Mouse (Mus musculus) heart, embryonic 13.5 days (tissue): ENCODE data around the gene Ctrc. TPM values are rescaled to one million over a fixed set of nuclear protein-coding genes. Genes with fewer than 3 reads are reported as not detected.

Source experiments
- ATAC-seq: fragments of 200-750 bp; cut with Nextera tagmentation; 2 replicates; pipeline ENCODE4 v1.8.0; 2017; ENCODE audit warnings: moderate TSS enrichment; ENCODE audit not compliant: insufficient number of reproducible peaks, low FRiP score, low TSS enrichment; ENCODE audit errors: extremely low read depth
- H3K27ac ChIP-seq: fragments of 300-500 bp; sonication (generic); replicated peaks from 2 replicates; pipeline ENCODE4 v1.5.1; 2015; ENCODE audit warnings: moderate library complexity, mild to moderate bottlenecking, inconsistent platforms
- H3K27me3 ChIP-seq: fragments of 300-500 bp; sonication (generic); replicated peaks from 2 replicates; pipeline ENCODE4 v1.6.1; 2015; ENCODE audit warnings: mild to moderate bottlenecking, inconsistent platforms
- H3K36me3 ChIP-seq: fragments of 300-500 bp; sonication (generic); 2 replicates; pipeline ENCODE4 v1.6.1; 2015; ENCODE audit warnings: mild to moderate bottlenecking, inconsistent platforms
- H3K4me1 ChIP-seq: fragments of 300-500 bp; sonication (generic); 2 replicates; pipeline ENCODE4 v1.6.1; 2015; ENCODE audit warnings: inconsistent platforms
- H3K4me2 ChIP-seq: fragments of 300-500 bp; sonication (generic); 2 replicates; pipeline ENCODE4 v1.6.1; 2015; ENCODE audit warnings: inconsistent platforms, mild to moderate bottlenecking, moderate library complexity
- H3K4me3 ChIP-seq: fragments of 300-500 bp; sonication (generic); 2 replicates; pipeline ENCODE4 v1.5.1; 2015; ENCODE audit warnings: moderate library complexity, mild to moderate bottlenecking, inconsistent platforms
- H3K9ac ChIP-seq: fragments of 300-500 bp; sonication (generic); 2 replicates; pipeline ENCODE4 v1.6.1; 2015; ENCODE audit warnings: inconsistent platforms, mild to moderate bottlenecking, moderate library complexity
- H3K9me3 ChIP-seq: fragments of 300-500 bp; sonication (generic); 2 replicates; pipeline ENCODE4 v1.6.1; 2016; ENCODE audit warnings: inconsistent platforms
- WGBS: fragments of 180-500 bp; shearing (Covaris S2); methylation state at CpG from one replicate; pipeline ENCODE4 v1.1.7; 2015; ENCODE audit warnings: mixed read lengths; 5-methylcytosine and 5-hydroxymethylcytosine counted together
- polyA plus RNA-seq: library from polyadenylated mRNA; unstranded; fragments of >200 nt; fragmentation: Nextera tagmentation; extraction: Ambion mirVana; gene quantifications from 2 replicates; pipeline ENCODE4 v1.2.1, GENCODE M21; 2015

Gene Ctrc
- polyA plus RNA-seq, 1 experiment from 2014 or later: not detected

GRCm38 (mm10) chr4:141796356-141796755, 49.8 kb downstream of the Ctrc start:
- Histone ChIP-seq H3K9ac (no peak overlapping the region), H3K27ac (no peak overlapping the region), H3K4me2 (no peak overlapping the region), H3K4me1 (peaks cover 20% of the 10 kb centered on the region), H3K9me3 (no peaks in the 10 kb centered on the region), H3K36me3 (peaks cover 28% of the 10 kb centered on the region), H3K4me3 (no peak overlapping the region), H3K27me3 (no peaks in the 10 kb centered on the region)
- 83% methylated on average over 7 of the region's 7 CpGs for WGBS
- ATAC-seq: no peak

GRCm38 (mm10) chr4:141794152-141794535, 52.0 kb downstream of the Ctrc start:
- H3K4me3 ChIP-seq: peak overlapping the region; percentile 84
- H3K27me3 ChIP-seq: no peaks in the 10 kb centered on the region
- H3K36me3 ChIP-seq: peaks cover 28% of the 10 kb centered on the region
- H3K4me2 ChIP-seq: peak overlapping the region; percentile 77
- ATAC-seq: no peak
- H3K27ac ChIP-seq: peak overlapping the region; percentile 97
- no peaks in the 10 kb centered on the region for H3K9me3 ChIP-seq
- peak overlapping the region; percentile 88 for H3K9ac ChIP-seq
- 7% methylated on average over 5 of the region's 5 CpGs for WGBS
- H3K4me1 ChIP-seq: peaks cover 32% of the 10 kb centered on the region

GRCm38 (mm10) chr4:141793282-141794151, 52.6 kb downstream of the Ctrc start, which contains the start of gene Casp9:
Gene Casp9 (plus strand): TSS chr4:141793612.
- WGBS: under 1% methylated on average over 74 of the region's 80 CpGs
- peaks cover 26% of the 10 kb centered on the region for H3K36me3 ChIP-seq

GRCm38 (mm10) chr4:141792554-141793281, 53.4 kb downstream of the Ctrc start:
- Histone ChIP-seq H3K27ac (peak overlapping the region; percentile 97), H3K27me3 (no peaks in the 10 kb centered on the region), H3K9me3 (no peaks in the 10 kb centered on the region), H3K4me2 (peak overlapping the region; percentile 77), H3K4me1 (peaks cover 32% of the 10 kb centered on the region), H3K9ac (peak overlapping the region; percentile 88), H3K36me3 (peaks cover 25% of the 10 kb centered on the region), H3K4me3 (peak overlapping the region; percentile 84)
- no peak for ATAC-seq
- 12% methylated on average over 10 of the region's 10 CpGs for WGBS

More at GRCm38 (mm10) chr4:141793282-141794151, 52.6 kb downstream of the Ctrc start, which contains the start of gene Casp9:
- peak; percentile 84 for ATAC-seq
- H3K27me3 ChIP-seq: no peaks in the 10 kb centered on the region
- peak within 1 kb of the TSS; percentile 77 for H3K4me2 ChIP-seq
- H3K4me1 ChIP-seq: peaks cover 32% of the 10 kb centered on the region
- no peaks in the 10 kb centered on the region for H3K9me3 ChIP-seq
- H3K9ac ChIP-seq: peak within 1 kb of the TSS; percentile 88
- peak within 1 kb of the TSS; percentile 84 for H3K4me3 ChIP-seq
- H3K27ac ChIP-seq: peak within 1 kb of the TSS; percentile 97

GRCm38 (mm10) chr4:141791951-141792350, 54.2 kb downstream of the Ctrc start:
- Histone ChIP-seq H3K4me1 (peaks cover 32% of the 10 kb centered on the region), H3K36me3 (peaks cover 25% of the 10 kb centered on the region), H3K9me3 (no peaks in the 10 kb centered on the region), H3K4me3 (no peak overlapping the region), H3K9ac (no peak overlapping the region), H3K27ac (no peak overlapping the region), H3K27me3 (no peaks in the 10 kb centered on the region), H3K4me2 (no peak overlapping the region)
- WGBS: 87% methylated on average over 8 of the region's 8 CpGs
- ATAC-seq: no peak

GRCm38 (mm10) chr4:141791486-141791885, 54.7 kb downstream of the Ctrc start:
- no peak overlapping the region for H3K9ac ChIP-seq
- H3K27me3 ChIP-seq: no peaks in the 10 kb centered on the region
- H3K4me3 ChIP-seq: peak overlapping the region; percentile 66; the same call in 1 of the 2 replicates
- ATAC-seq: no peak
- peak overlapping the region; percentile 82; the same call in 1 of the 2 replicates for H3K4me2 ChIP-seq
- no peaks in the 10 kb centered on the region for H3K9me3 ChIP-seq
- H3K4me1 ChIP-seq: peaks cover 32% of the 10 kb centered on the region
- no peak overlapping the region for H3K27ac ChIP-seq
- WGBS: 87% methylated on average over 7 of the region's 7 CpGs
- H3K36me3 ChIP-seq: peaks cover 24% of the 10 kb centered on the region

- ATAC-seq: peak; percentile 80
- WGBS: under 1% methylated on average over 42 of the region's 42 CpGs
Measured at GRCm38 (mm10) chr4:141790524-141790990, 55.6 kb downstream of the Ctrc start, which contains the start of gene Dnajc16. Gene Dnajc16 (minus strand): TSS chr4:141790931.

GRCm38 (mm10) chr4:141789564-141790218, 56.5 kb downstream of the Ctrc start:
- Histone ChIP-seq H3K27me3 (no peaks in the 10 kb centered on the region), H3K4me1 (peaks cover 23% of the 10 kb centered on the region), H3K9ac (peak overlapping the region; percentile 87), H3K4me3 (peak overlapping the region; percentile 66), H3K36me3 (peaks cover 38% of the 10 kb centered on the region), H3K27ac (peak overlapping the region; percentile 57), H3K9me3 (no peaks in the 10 kb centered on the region), H3K4me2 (peak overlapping the region; percentile 82)
- 33% methylated on average over 3 of the region's 3 CpGs for WGBS
- ATAC-seq: no peak

More at GRCm38 (mm10) chr4:141790524-141790990, 55.6 kb downstream of the Ctrc start, which contains the start of gene Dnajc16:
- Histone ChIP-seq H3K9me3 (no peaks in the 10 kb centered on the region), H3K4me1 (peaks cover 31% of the 10 kb centered on the region), H3K4me2 (peak within 1 kb of the TSS; percentile 82), H3K4me3 (peak within 1 kb of the TSS; percentile 66), H3K36me3 (peaks cover 30% of the 10 kb centered on the region), H3K27me3 (no peaks in the 10 kb centered on the region), H3K27ac (peak within 1 kb of the TSS; percentile 57), H3K9ac (peak within 1 kb of the TSS; percentile 87)

- no peak for ATAC-seq
- H3K4me2 ChIP-seq: no peak overlapping the region
- H3K27me3 ChIP-seq: no peaks in the 10 kb centered on the region
- no peak overlapping the region; the same call in 1 of the 2 replicates for H3K9ac ChIP-seq
- 86% methylated on average over 7 of the region's 7 CpGs for WGBS
- peaks cover 61% of the 10 kb centered on the region for H3K36me3 ChIP-seq
- peaks cover 13% of the 10 kb centered on the region for H3K4me1 ChIP-seq
- no peak overlapping the region for H3K27ac ChIP-seq
- H3K4me3 ChIP-seq: no peak overlapping the region
- no peaks in the 10 kb centered on the region for H3K9me3 ChIP-seq
Measured at GRCm38 (mm10) chr4:141787462-141787861, 58.7 kb downstream of the Ctrc start.

- Histone ChIP-seq H3K4me3 (no peak overlapping the region), H3K27me3 (no peaks in the 10 kb centered on the region), H3K4me1 (peaks cover 13% of the 10 kb centered on the region), H3K9ac (no peak overlapping the region; the same call in 1 of the 2 replicates), H3K27ac (no peak overlapping the region), H3K4me2 (no peak overlapping the region), H3K36me3 (peaks cover 65% of the 10 kb centered on the region), H3K9me3 (no peaks in the 10 kb centered on the region)
- WGBS: 81% methylated on average over 6 of the region's 6 CpGs
- no peak for ATAC-seq
Measured at GRCm38 (mm10) chr4:141787046-141787445, 59.1 kb downstream of the Ctrc start.
